Mouse (Mus musculus) lung, embryonic 16.5 days (tissue): ENCODE measurements at regions not wholly inside any gene's neighbourhood (a gene's known extent, or its start where the extent isn't known, plus 50 kb on each side); places are given as distances from the start of the nearest gene placed in this dataset.

Experiments used
- ATAC-seq: fragments of 200-750 bp; cut with Nextera tagmentation; 2 replicates; pipeline ENCODE4 v1.8.0; 2017; ENCODE audit warnings: low read depth, mild to moderate bottlenecking, moderate library complexity
- H3K27ac ChIP-seq: fragments of 300-500 bp; sonication (generic); 2 replicates; pipeline ENCODE4 v1.5.1; 2014; ENCODE audit warnings: mild to moderate bottlenecking, control low read depth, low read length
- H3K27me3 ChIP-seq: fragments of 300-500 bp; sonication (generic); 2 replicates; pipeline ENCODE4 v1.6.1; 2014; ENCODE audit warnings: low read depth, low read length, mixed read lengths; ENCODE audit not compliant: control insufficient read depth, insufficient read depth
- H3K36me3 ChIP-seq: fragments of 300-500 bp; sonication (generic); 2 replicates; pipeline ENCODE4 v1.6.1; 2014; ENCODE audit warnings: low read length; ENCODE audit not compliant: control insufficient read depth, insufficient read depth
- H3K4me1 ChIP-seq: fragments of 300-500 bp; sonication (generic); replicated peaks from 2 replicates; pipeline ENCODE4 v1.6.1; 2014; ENCODE audit warnings: low read length, mixed read lengths; ENCODE audit not compliant: control insufficient read depth, insufficient read depth
- H3K4me2 ChIP-seq: fragments of 300-500 bp; sonication (generic); 2 replicates; pipeline ENCODE4 v1.6.1; 2014; ENCODE audit warnings: low read depth, low read length, control low read depth
- H3K4me3 ChIP-seq: fragments of 300-500 bp; sonication (generic); 2 replicates; pipeline ENCODE4 v1.5.1; 2014; ENCODE audit warnings: mild to moderate bottlenecking, low read length, control low read depth
- H3K9ac ChIP-seq: fragments of 300-500 bp; sonication (generic); 2 replicates; pipeline ENCODE4 v1.6.1; 2014; ENCODE audit warnings: low read length, control low read depth
- H3K9me3 ChIP-seq: fragments of 300-500 bp; sonication (generic); 2 replicates; pipeline ENCODE4 v1.6.1; 2016; ENCODE audit warnings: low read length; ENCODE audit not compliant: control insufficient read depth
- WGBS: fragments of 180-500 bp; shearing (Covaris S2); extraction: QIAGEN DNeasy Blood & Tissue Kit; methylation state at CpG from one replicate; pipeline ENCODE4 v1.1.7; 2014; 5-methylcytosine and 5-hydroxymethylcytosine counted together

- 48% methylated on average over 2 of the region's 2 CpGs for WGBS
These were observed 78.8 kb upstream of the Zfp462 start for GRCm38 (mm10) chr4:54866062-54866461.

GRCm38 (mm10) chr4:54874136-54874827 is 70.6 kb upstream of the Zfp462 start:
- no peak overlapping the region for H3K4me2 ChIP-seq
- no peaks in the 10 kb centered on the region for H3K9me3 ChIP-seq
- H3K4me3 ChIP-seq = no peak overlapping the region
- no peak overlapping the region for H3K9ac ChIP-seq
- H3K27ac ChIP-seq = no peak overlapping the region
- H3K4me1 ChIP-seq = no peaks in the 10 kb centered on the region
- ATAC-seq = no peak
- WGBS = 79% methylated on average over 13 of the region's 13 CpGs
- no peaks in the 10 kb centered on the region for H3K27me3 ChIP-seq
- no peaks in the 10 kb centered on the region for H3K36me3 ChIP-seq

More at GRCm38 (mm10) chr4:54866062-54866461, 78.8 kb upstream of the Zfp462 start:
- ATAC-seq = no peak
- Histone ChIP-seq H3K4me2 (no peak overlapping the region), H3K4me1 (no peaks in the 10 kb centered on the region), H3K27ac (no peak overlapping the region), H3K9ac (no peak overlapping the region), H3K36me3 (no peaks in the 10 kb centered on the region), H3K4me3 (no peak overlapping the region), H3K27me3 (no peaks in the 10 kb centered on the region), H3K9me3 (no peaks in the 10 kb centered on the region)

- no peaks in the 10 kb centered on the region for H3K9me3 ChIP-seq
- no peak overlapping the region for H3K4me3 ChIP-seq
- no peak overlapping the region for H3K9ac ChIP-seq
- no peak overlapping the region for H3K4me2 ChIP-seq
- H3K27me3 ChIP-seq = no peaks in the 10 kb centered on the region
- ATAC-seq = no peak
- no peaks in the 10 kb centered on the region for H3K36me3 ChIP-seq
- no peaks in the 10 kb centered on the region for H3K4me1 ChIP-seq
- H3K27ac ChIP-seq = no peak overlapping the region
- 90% methylated on average over 8 of the region's 8 CpGs for WGBS
These were observed 69.3 kb upstream of the Zfp462 start for GRCm38 (mm10) chr4:54875506-54875905.

DNA sequence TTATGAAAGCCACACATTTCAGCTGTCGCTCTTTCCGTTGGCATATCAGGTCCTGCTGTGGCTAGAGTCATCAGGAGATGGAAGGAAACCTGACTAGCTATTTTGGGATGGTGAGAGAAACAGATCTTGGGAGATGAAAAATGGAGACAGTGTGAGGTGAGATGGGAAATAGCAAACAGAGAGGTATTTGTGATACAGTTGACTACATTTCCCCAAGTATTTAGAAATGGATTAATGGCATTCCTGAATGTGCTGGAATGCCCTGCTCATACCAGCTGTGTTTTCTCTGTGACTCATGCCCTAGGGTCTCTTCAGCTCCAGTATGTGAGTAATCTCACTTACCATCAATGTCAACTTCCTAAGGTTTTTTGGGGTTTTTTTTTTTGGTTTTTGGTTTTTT is 67.5 kb upstream of the Zfp462 start:
- Histone ChIP-seq H3K27me3 (no peaks in the 10 kb centered on the region), H3K36me3 (no peaks in the 10 kb centered on the region), H3K4me1 (no peaks in the 10 kb centered on the region), H3K27ac (no peak overlapping the region), H3K4me2 (no peak overlapping the region), H3K9ac (no peak overlapping the region), H3K4me3 (no peak overlapping the region), H3K9me3 (no peaks in the 10 kb centered on the region)
- no peak for ATAC-seq
- WGBS = 53% methylated on average over 2 of the region's 2 CpGs

- Histone ChIP-seq H3K4me2 (no peak overlapping the region), H3K9ac (no peak overlapping the region), H3K27ac (no peak overlapping the region), H3K36me3 (no peaks in the 10 kb centered on the region), H3K4me3 (no peak overlapping the region), H3K9me3 (no peaks in the 10 kb centered on the region), H3K27me3 (no peaks in the 10 kb centered on the region), H3K4me1 (no peaks in the 10 kb centered on the region)
- ATAC-seq = no peak
- 73% methylated on average over 3 of the region's 3 CpGs for WGBS
These were observed 66.3 kb upstream of the Zfp462 start for GRCm38 (mm10) chr4:54878531-54878930.

DNA sequence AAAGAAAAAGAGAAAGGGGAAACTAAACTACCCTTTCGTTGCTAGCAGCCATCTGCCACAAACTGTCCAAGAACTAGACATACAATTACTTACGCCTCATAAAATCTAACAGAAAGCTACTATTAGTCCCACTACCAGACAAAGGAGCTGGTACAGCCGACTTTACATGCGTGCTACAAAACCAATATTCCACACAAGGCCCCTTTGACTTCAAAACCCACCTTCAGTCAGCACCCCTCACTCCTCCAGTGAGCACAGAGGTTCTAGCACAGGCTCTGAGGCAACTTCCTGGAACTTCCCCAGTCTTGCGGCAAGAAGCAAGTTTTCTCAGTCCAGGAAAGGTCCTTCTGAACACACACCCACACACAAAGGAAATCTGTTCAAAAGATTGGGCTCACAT is 51.6 kb upstream of the Zfp462 start:
- no peaks in the 10 kb centered on the region for H3K27me3 ChIP-seq
- no peaks in the 10 kb centered on the region for H3K9me3 ChIP-seq
- H3K4me2 ChIP-seq = no peak overlapping the region
- WGBS = 74% methylated on average over 5 of the region's 5 CpGs
- H3K4me1 ChIP-seq = no peaks in the 10 kb centered on the region
- no peak overlapping the region for H3K9ac ChIP-seq
- no peak overlapping the region for H3K4me3 ChIP-seq
- ATAC-seq = no peak
- no peaks in the 10 kb centered on the region for H3K36me3 ChIP-seq
- H3K27ac ChIP-seq = no peak overlapping the region
